Mouse (Mus musculus): Measurements from ENCODE around the gene Mdm2. TPM values are rescaled to one million over a fixed set of nuclear protein-coding genes. Genes with fewer than 3 reads are reported as not detected.

Gene Mdm2
- polyA plus RNA-seq, 1 experiment from 2014 or later: 50.2 TPM

DNA sequence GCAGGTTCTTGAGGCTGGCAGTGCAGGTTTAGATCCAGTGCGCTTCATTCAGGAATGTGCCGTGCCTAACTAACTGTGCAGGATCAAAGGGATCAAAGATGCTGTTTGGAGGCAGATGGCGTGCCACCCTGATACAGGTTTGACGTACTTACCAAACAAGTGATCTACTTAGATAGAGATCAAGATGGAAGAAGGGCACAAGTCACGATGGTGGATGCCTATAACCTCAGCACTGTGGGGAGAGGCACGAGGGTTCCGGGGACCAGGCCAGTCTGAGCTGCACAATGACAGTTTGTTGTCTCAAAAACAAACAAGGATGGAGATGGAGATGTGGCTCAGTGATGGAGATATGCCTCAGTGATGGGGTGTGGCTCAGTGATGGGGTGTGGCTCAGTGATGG lies 59.8 kb downstream of the Mdm2 start:
- no peak overlapping the region for H3K4me3 ChIP-seq (ENCODE audit: low read depth, low read length)
- no peak overlapping the region for H3K27ac ChIP-seq (ENCODE audit: low read length)
- H3K36me3 ChIP-seq (ENCODE audit: control insufficient read depth, insufficient read depth, low read length): peaks cover 2% of the 10 kb centered on the region; the same call in 1 of the 2 replicates
- no peaks in the 10 kb centered on the region for H3K9me3 ChIP-seq (ENCODE audit: control insufficient read depth, low read depth, low read length)
- H3K9ac ChIP-seq (replicated peaks; ENCODE audit: low read depth, low read length): no peak overlapping the region
- WGBS: 87% methylated on average over 7 of the region's 7 CpGs
- H3K4me2 ChIP-seq (replicated peaks; ENCODE audit: low read depth, low read length): no peak overlapping the region
- H3K4me1 ChIP-seq (ENCODE audit: control insufficient read depth, insufficient read depth, low read length): no peaks in the 10 kb centered on the region
- no peak for ATAC-seq (ENCODE audit: insufficient number of reproducible peaks, insufficient read depth, low FRiP score, low read depth)
- H3K27me3 ChIP-seq (ENCODE audit: control insufficient read depth, insufficient read depth, low read length): no peaks in the 10 kb centered on the region

- no peak overlapping the region for H3K4me3 ChIP-seq (ENCODE audit: low read depth, low read length)
- H3K27me3 ChIP-seq (ENCODE audit: control insufficient read depth, insufficient read depth, low read length): no peaks in the 10 kb centered on the region
- no peak overlapping the region for H3K4me2 ChIP-seq (replicated peaks; ENCODE audit: low read depth, low read length)
- H3K4me1 ChIP-seq (ENCODE audit: control insufficient read depth, insufficient read depth, low read length): no peaks in the 10 kb centered on the region
- H3K36me3 ChIP-seq (ENCODE audit: control insufficient read depth, insufficient read depth, low read length): peaks cover 2% of the 10 kb centered on the region; the same call in 1 of the 2 replicates
- ATAC-seq (ENCODE audit: insufficient number of reproducible peaks, insufficient read depth, low FRiP score, low read depth): no peak
- WGBS: 89% methylated on average over 12 of the region's 12 CpGs
- no peak overlapping the region for H3K9ac ChIP-seq (replicated peaks; ENCODE audit: low read depth, low read length)
- H3K27ac ChIP-seq (ENCODE audit: low read length): no peak overlapping the region
- H3K9me3 ChIP-seq (ENCODE audit: control insufficient read depth, low read depth, low read length): no peaks in the 10 kb centered on the region
Measured at GRCm38 (mm10) chr10:117650042-117650655, 60.4 kb downstream of the Mdm2 start.

GRCm38 (mm10) chr10:117649292-117650041 lies 61.1 kb downstream of the Mdm2 start:
- Histone ChIP-seq H3K4me1 (ENCODE audit: control insufficient read depth, insufficient read depth, low read length) (no peaks in the 10 kb centered on the region), H3K36me3 (ENCODE audit: control insufficient read depth, insufficient read depth, low read length) (peaks cover 2% of the 10 kb centered on the region; the same call in 1 of the 2 replicates), H3K27me3 (ENCODE audit: control insufficient read depth, insufficient read depth, low read length) (no peaks in the 10 kb centered on the region), H3K4me3 (ENCODE audit: low read depth, low read length) (no peak overlapping the region), H3K9ac (replicated peaks; ENCODE audit: low read depth, low read length) (no peak overlapping the region), H3K9me3 (ENCODE audit: control insufficient read depth, low read depth, low read length) (no peaks in the 10 kb centered on the region), H3K4me2 (replicated peaks; ENCODE audit: low read depth, low read length) (no peak overlapping the region), H3K27ac (ENCODE audit: low read length) (no peak overlapping the region)
- no peak for ATAC-seq (ENCODE audit: insufficient number of reproducible peaks, insufficient read depth, low FRiP score, low read depth)
- WGBS: 86% methylated on average over 11 of the region's 11 CpGs

DNA sequence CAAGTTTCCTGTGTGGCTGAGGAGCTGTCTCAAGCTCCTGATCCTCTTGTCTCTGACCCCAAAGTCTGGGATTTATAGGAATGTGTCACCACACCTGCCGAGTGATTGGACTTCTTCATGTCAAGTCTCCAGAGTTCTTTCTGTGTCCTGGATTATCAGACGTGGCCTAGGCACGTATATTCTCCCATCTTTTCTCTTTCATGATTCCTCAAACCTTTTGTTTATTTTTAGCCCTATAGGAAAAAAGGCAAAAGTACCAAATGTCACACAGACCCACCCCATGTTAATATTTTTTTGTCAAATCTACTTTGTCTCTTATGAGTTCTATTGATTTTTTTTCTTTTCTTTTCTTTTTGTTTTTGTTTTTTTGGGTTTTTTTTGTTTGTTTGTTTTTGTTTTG lies 61.9 kb downstream of the Mdm2 start:
- no peaks in the 10 kb centered on the region for H3K4me1 ChIP-seq (ENCODE audit: control insufficient read depth, insufficient read depth, low read length)
- no peak overlapping the region for H3K4me2 ChIP-seq (replicated peaks; ENCODE audit: low read depth, low read length)
- WGBS: 80% methylated on average over 3 of the region's 3 CpGs
- H3K27ac ChIP-seq (ENCODE audit: low read length): no peak overlapping the region
- no peak overlapping the region for H3K4me3 ChIP-seq (ENCODE audit: low read depth, low read length)
- no peak for ATAC-seq (ENCODE audit: insufficient number of reproducible peaks, insufficient read depth, low FRiP score, low read depth)
- H3K9ac ChIP-seq (replicated peaks; ENCODE audit: low read depth, low read length): no peak overlapping the region
- peaks cover 2% of the 10 kb centered on the region; the same call in 1 of the 2 replicates for H3K36me3 ChIP-seq (ENCODE audit: control insufficient read depth, insufficient read depth, low read length)
- no peaks in the 10 kb centered on the region for H3K9me3 ChIP-seq (ENCODE audit: control insufficient read depth, low read depth, low read length)
- no peaks in the 10 kb centered on the region for H3K27me3 ChIP-seq (ENCODE audit: control insufficient read depth, insufficient read depth, low read length)

GRCm38 (mm10) chr10:117647964-117648472 lies 62.5 kb downstream of the Mdm2 start:
- 83% methylated on average over 2 of the region's 2 CpGs for WGBS
- Histone ChIP-seq H3K27me3 (ENCODE audit: control insufficient read depth, insufficient read depth, low read length) (no peaks in the 10 kb centered on the region), H3K36me3 (ENCODE audit: control insufficient read depth, insufficient read depth, low read length) (peaks cover 2% of the 10 kb centered on the region; the same call in 1 of the 2 replicates), H3K9ac (replicated peaks; ENCODE audit: low read depth, low read length) (no peak overlapping the region), H3K9me3 (ENCODE audit: control insufficient read depth, low read depth, low read length) (no peaks in the 10 kb centered on the region), H3K4me3 (ENCODE audit: low read depth, low read length) (no peak overlapping the region), H3K27ac (ENCODE audit: low read length) (no peak overlapping the region), H3K4me2 (replicated peaks; ENCODE audit: low read depth, low read length) (no peak overlapping the region), H3K4me1 (ENCODE audit: control insufficient read depth, insufficient read depth, low read length) (no peaks in the 10 kb centered on the region)
- no peak for ATAC-seq (ENCODE audit: insufficient number of reproducible peaks, insufficient read depth, low FRiP score, low read depth)

GRCm38 (mm10) chr10:117647158-117647505 lies 63.4 kb downstream of the Mdm2 start:
- no peaks in the 10 kb centered on the region for H3K9me3 ChIP-seq (ENCODE audit: control insufficient read depth, low read depth, low read length)
- H3K4me1 ChIP-seq (ENCODE audit: control insufficient read depth, insufficient read depth, low read length): no peaks in the 10 kb centered on the region
- no peaks in the 10 kb centered on the region for H3K27me3 ChIP-seq (ENCODE audit: control insufficient read depth, insufficient read depth, low read length)
- no peak for ATAC-seq (ENCODE audit: insufficient number of reproducible peaks, insufficient read depth, low FRiP score, low read depth)
- H3K4me3 ChIP-seq (ENCODE audit: low read depth, low read length): no peak overlapping the region
- no peaks in the 10 kb centered on the region for H3K36me3 ChIP-seq (ENCODE audit: control insufficient read depth, insufficient read depth, low read length)
- H3K4me2 ChIP-seq (replicated peaks; ENCODE audit: low read depth, low read length): no peak overlapping the region
- H3K9ac ChIP-seq (replicated peaks; ENCODE audit: low read depth, low read length): no peak overlapping the region
- WGBS: 79% methylated on average over 13 of the region's 13 CpGs
- H3K27ac ChIP-seq (ENCODE audit: low read length): no peak overlapping the region

DNA sequence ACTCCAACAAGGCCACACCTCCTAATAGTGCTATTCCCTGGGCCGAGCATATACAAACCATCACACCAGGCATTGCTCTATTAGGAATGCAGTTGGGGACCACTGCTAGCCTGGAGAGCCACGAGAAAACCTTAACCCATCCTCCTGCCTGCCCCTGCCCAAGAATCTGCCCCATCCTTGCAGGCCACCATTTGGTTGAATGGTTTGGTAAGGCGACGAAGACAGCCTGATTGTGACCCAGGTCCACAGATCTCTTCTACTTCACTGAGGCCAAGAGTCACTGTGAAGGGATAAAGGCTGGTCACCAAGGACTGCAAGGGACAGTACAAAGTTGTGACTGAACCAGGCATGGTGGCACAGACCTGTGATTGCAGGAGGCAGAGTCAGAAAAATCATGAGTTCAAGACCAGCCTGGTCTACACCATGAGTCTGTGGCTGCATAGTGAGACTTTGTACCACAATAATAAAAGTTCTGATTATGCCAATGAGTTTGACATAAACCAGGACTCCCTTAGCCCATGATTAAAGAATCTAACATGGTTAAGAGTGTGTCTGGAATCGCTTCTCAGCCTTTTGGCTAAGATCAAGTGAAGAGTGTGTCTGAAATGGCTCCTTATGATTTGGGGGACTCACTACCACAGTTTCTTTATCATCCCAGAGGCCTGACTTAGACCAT lies 63.9 kb downstream of the Mdm2 start:
- ATAC-seq (ENCODE audit: insufficient number of reproducible peaks, insufficient read depth, low FRiP score, low read depth): no peak
- Histone ChIP-seq H3K9me3 (ENCODE audit: control insufficient read depth, low read depth, low read length) (no peaks in the 10 kb centered on the region), H3K27ac (ENCODE audit: low read length) (no peak overlapping the region), H3K4me3 (ENCODE audit: low read depth, low read length) (no peak overlapping the region), H3K4me1 (ENCODE audit: control insufficient read depth, insufficient read depth, low read length) (no peaks in the 10 kb centered on the region), H3K9ac (replicated peaks; ENCODE audit: low read depth, low read length) (no peak overlapping the region), H3K4me2 (replicated peaks; ENCODE audit: low read depth, low read length) (no peak overlapping the region), H3K36me3 (ENCODE audit: control insufficient read depth, insufficient read depth, low read length) (no peaks in the 10 kb centered on the region), H3K27me3 (ENCODE audit: control insufficient read depth, insufficient read depth, low read length) (no peaks in the 10 kb centered on the region)
- 87% methylated on average over 5 of the region's 5 CpGs for WGBS

DNA sequence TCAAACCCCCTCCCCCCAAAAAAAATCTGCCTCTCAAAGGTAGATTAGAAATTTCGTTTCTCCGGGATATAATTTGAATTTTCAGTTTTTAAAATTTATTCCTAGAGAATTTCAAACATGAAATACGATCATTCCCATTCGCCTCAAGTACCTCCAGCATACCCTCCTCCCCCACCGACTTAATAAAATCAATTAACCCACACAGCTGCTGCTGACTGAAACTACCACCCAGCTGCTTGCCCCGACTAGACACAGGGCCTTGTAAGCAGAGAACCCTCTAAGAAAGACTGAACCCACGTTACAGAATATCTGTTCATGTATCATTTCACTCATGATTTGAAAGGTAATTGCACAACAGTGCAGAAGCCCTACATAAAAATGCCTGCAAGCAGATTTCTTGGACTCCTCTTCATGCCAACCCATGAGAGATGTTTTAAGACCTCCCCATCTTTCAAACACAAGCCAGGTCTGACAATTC lies 65.0 kb downstream of the Mdm2 start:
- Histone ChIP-seq H3K4me1 (ENCODE audit: control insufficient read depth, insufficient read depth, low read length) (no peaks in the 10 kb centered on the region), H3K9ac (replicated peaks; ENCODE audit: low read depth, low read length) (no peak overlapping the region), H3K27me3 (ENCODE audit: control insufficient read depth, insufficient read depth, low read length) (no peaks in the 10 kb centered on the region), H3K9me3 (ENCODE audit: control insufficient read depth, low read depth, low read length) (no peaks in the 10 kb centered on the region), H3K36me3 (ENCODE audit: control insufficient read depth, insufficient read depth, low read length) (no peaks in the 10 kb centered on the region), H3K4me3 (ENCODE audit: low read depth, low read length) (no peak overlapping the region), H3K27ac (ENCODE audit: low read length) (no peak overlapping the region), H3K4me2 (replicated peaks; ENCODE audit: low read depth, low read length) (no peak overlapping the region)
- WGBS: 76% methylated on average over 7 of the region's 7 CpGs
- ATAC-seq (ENCODE audit: insufficient number of reproducible peaks, insufficient read depth, low FRiP score, low read depth): no peak
